Mouse (Mus musculus) erythroid progenitor cell, adult 5-6 weeks (primary cell): ENCODE measurements at regions not wholly inside any gene's neighbourhood (a gene's known extent, or its start where the extent isn't known, plus 50 kb on each side); places are given as distances from the start of the nearest gene placed in this dataset.
"Not testable (repeated sequence)": the region's sequence is repeated elsewhere in the genome, so short reads cannot be mapped to it uniquely, and the experiment has no call there.

Experiments used
- ATAC-seq: replicated peaks from 2 replicates; pipeline ENCODE4 v1.8.0; 2016; ENCODE audit warnings: moderate number of reproducible peaks, mild to moderate bottlenecking, moderate TSS enrichment, inconsistent platforms; ENCODE audit not compliant: poor library complexity, low FRiP score, severe bottlenecking

GRCm38 (mm10) chr6:31823616-31824015 lies 226.4 kb upstream of the 1700012A03Rik start:
- no peak for ATAC-seq

- no peak for ATAC-seq
These were observed 227.6 kb upstream of the 1700012A03Rik start for GRCm38 (mm10) chr6:31822186-31823085.

GRCm38 (mm10) chr6:31821621-31822020 lies 228.4 kb upstream of the 1700012A03Rik start:
- ATAC-seq = no peak

- no peak for ATAC-seq
These were observed 232.4 kb upstream of the 1700012A03Rik start for GRCm38 (mm10) chr6:31817640-31818039.

GRCm38 (mm10) chr6:31811890-31812289 lies 238.2 kb upstream of the 1700012A03Rik start:
- ATAC-seq = no peak

- ATAC-seq = no peak
These were observed 239.2 kb upstream of the 1700012A03Rik start for GRCm38 (mm10) chr6:31810602-31811512.

GRCm38 (mm10) chr6:31804468-31804867 lies 240.7 kb upstream of the Podxl start:
- ATAC-seq = not testable (repeated sequence)

GRCm38 (mm10) chr6:31803222-31803621 lies 239.4 kb upstream of the Podxl start:
- ATAC-seq = not testable (repeated sequence)

GRCm38 (mm10) chr6:31791547-31791946 lies 227.8 kb upstream of the Podxl start:
- no peak for ATAC-seq

GRCm38 (mm10) chr6:31790906-31791305 lies 227.1 kb upstream of the Podxl start:
- ATAC-seq = no peak

GRCm38 (mm10) chr6:31776841-31777240 lies 213.1 kb upstream of the Podxl start:
- ATAC-seq = no peak

- no peak for ATAC-seq
These were observed 208.1 kb upstream of the Podxl start for GRCm38 (mm10) chr6:31771916-31772315.

- no peak for ATAC-seq
These were observed 181.8 kb upstream of the Podxl start for GRCm38 (mm10) chr6:31745589-31745988.

- no peak for ATAC-seq
These were observed 167.6 kb upstream of the Podxl start for GRCm38 (mm10) chr6:31731391-31731790.

- ATAC-seq = no peak
These were observed 155.8 kb upstream of the Podxl start for GRCm38 (mm10) chr6:31719614-31720013.

GRCm38 (mm10) chr6:31718843-31719242 lies 155.1 kb upstream of the Podxl start:
- no peak for ATAC-seq

- no peak for ATAC-seq
These were observed 153.8 kb upstream of the Podxl start for GRCm38 (mm10) chr6:31717531-31717930.

GRCm38 (mm10) chr6:31707256-31707655 lies 143.5 kb upstream of the Podxl start:
- no peak for ATAC-seq

- ATAC-seq = no peak
These were observed 140.4 kb upstream of the Podxl start for GRCm38 (mm10) chr6:31704191-31704590.

- ATAC-seq = no peak
These were observed 139.2 kb upstream of the Podxl start for GRCm38 (mm10) chr6:31702931-31703330.

GRCm38 (mm10) chr6:31695885-31696284 lies 132.1 kb upstream of the Podxl start:
- no peak for ATAC-seq
